Mouse (Mus musculus) WW6 (cell line): ENCODE results near the gene Ntrk3.

Experiments used
- DNase-seq: peaks from one replicate; pipeline ENCODE4 v3.0.0-alpha.2; 2013; ENCODE audit warnings: low read depth, low spot score

Ntrk3 gene

GRCm38 (mm10) chr7:78520243-78520927 lies 217.4 kb downstream of the Ntrk3 start:
- DNase-seq = no peak

- DNase-seq = no peak
These were observed 218.1 kb downstream of the Ntrk3 start for GRCm38 (mm10) chr7:78519689-78520088.

GRCm38 (mm10) chr7:78518760-78519363 lies 218.9 kb downstream of the Ntrk3 start:
- DNase-seq = no peak

- DNase-seq = no peak
These were observed 222.7 kb downstream of the Ntrk3 start for GRCm38 (mm10) chr7:78515042-78515609.

GRCm38 (mm10) chr7:78507032-78507611 lies 230.7 kb downstream of the Ntrk3 start:
- no peak for DNase-seq

- no peak for DNase-seq
These were observed 236.9 kb downstream of the Ntrk3 start for GRCm38 (mm10) chr7:78500863-78501262.

GRCm38 (mm10) chr7:78499970-78500369 lies 237.8 kb downstream of the Ntrk3 start:
- no peak for DNase-seq

GRCm38 (mm10) chr7:78498356-78498755 lies 239.5 kb downstream of the Ntrk3 start:
- DNase-seq = no peak

GRCm38 (mm10) chr7:78497819-78498218 lies 240.0 kb downstream of the Ntrk3 start:
- no peak for DNase-seq

- DNase-seq = no peak
These were observed 244.2 kb downstream of the Ntrk3 start for GRCm38 (mm10) chr7:78493591-78493990.

- no peak for DNase-seq
These were observed 246.6 kb downstream of the Ntrk3 start for GRCm38 (mm10) chr7:78491176-78491575.

GRCm38 (mm10) chr7:78484290-78484689 lies 253.5 kb downstream of the Ntrk3 start:
- DNase-seq = no peak

- no peak for DNase-seq
These were observed 254.1 kb downstream of the Ntrk3 start for GRCm38 (mm10) chr7:78483729-78484128.

GRCm38 (mm10) chr7:78483061-78483460 lies 254.8 kb downstream of the Ntrk3 start:
- DNase-seq = no peak

GRCm38 (mm10) chr7:78478881-78479280 lies 258.9 kb downstream of the Ntrk3 start:
- DNase-seq = no peak

- DNase-seq = no peak
These were observed 266.1 kb downstream of the Ntrk3 start for GRCm38 (mm10) chr7:78471755-78472154.

GRCm38 (mm10) chr7:78471270-78471669 lies 266.5 kb downstream of the Ntrk3 start:
- no peak for DNase-seq

- DNase-seq = no peak
These were observed 275.2 kb downstream of the Ntrk3 start for GRCm38 (mm10) chr7:78462605-78463004.

- no peak for DNase-seq
These were observed 278.8 kb downstream of the Ntrk3 start for GRCm38 (mm10) chr7:78459021-78459420.

GRCm38 (mm10) chr7:78451666-78452065 lies 286.1 kb downstream of the Ntrk3 start:
- DNase-seq = no peak

- DNase-seq = no peak
These were observed 287.8 kb downstream of the Ntrk3 start for GRCm38 (mm10) chr7:78449909-78450592.

GRCm38 (mm10) chr7:78448841-78449240 lies 289.0 kb downstream of the Ntrk3 start:
- DNase-seq = no peak
